Mouse (Mus musculus) c-Kit-positive CD71-negative TER-119-negative erythroid progenitor cells, embryonic 14.5 days (primary cell): ENCODE measurements around the gene Trp53rkb.

Experiments
- DNase-seq: peaks from one replicate; pipeline ENCODE4 v3.0.0-alpha.2; 2013; ENCODE audit warnings: low read depth

Gene Trp53rkb

DNA sequence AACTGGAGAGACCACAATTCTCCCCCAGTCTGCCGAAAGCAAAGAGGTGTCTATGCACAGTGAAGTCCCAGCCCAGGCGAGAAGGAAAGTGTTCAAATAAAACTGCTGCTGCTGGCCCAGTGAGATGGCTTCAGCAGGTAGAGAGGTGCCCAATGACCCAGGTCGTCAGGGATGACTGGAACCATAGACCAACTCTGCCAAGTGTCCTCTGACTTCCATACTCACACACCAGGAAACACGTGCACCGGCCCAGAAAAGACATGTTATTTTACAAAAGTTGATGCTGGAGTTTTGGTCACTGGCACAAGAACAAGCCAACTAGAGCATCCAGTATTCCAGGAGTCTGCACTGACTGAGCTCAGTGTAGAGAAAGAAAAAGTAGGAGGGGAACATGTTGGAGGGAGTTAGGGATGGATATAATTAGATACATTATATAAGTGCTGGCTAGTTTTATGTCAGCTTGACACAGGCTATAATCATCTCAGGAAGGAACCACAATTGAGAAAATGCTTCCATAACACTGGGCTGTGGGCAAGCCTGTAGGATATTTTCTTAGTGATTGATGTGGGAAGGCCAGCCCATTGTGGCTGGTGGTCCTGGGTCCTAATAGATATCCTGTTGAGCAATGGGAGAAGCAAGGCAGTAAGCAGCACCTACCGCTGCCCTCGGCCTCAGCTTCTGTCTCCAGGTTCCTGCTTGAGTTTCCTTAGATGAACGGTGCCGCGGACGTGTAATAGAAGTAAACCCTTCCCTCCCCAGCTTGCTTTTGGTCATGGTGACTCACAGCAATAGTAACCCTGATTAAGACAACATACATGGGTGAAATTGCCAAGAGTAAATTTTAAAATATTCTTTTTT is 7.5 kb downstream of the Trp53rkb start:
- no peak for DNase-seq

DNA sequence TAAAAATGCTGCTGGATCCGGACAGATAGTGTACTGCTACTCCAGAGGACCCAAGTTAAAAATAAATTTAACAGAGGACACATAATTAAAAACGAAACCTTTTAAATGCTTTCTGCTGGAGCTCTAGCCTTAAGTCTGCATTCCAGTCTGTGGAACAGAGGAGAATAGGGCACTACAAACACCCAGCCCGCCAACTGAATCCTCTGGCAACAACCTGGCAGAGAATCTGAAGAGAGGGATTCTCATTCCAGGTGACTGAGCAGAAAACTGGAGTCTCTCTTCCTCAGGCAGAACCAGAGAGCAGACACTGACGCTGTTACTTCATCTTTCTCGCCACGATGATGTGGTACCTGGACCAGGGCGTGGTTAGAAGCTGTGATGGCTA is 8.1 kb downstream of the Trp53rkb start:
- DNase-seq: no peak

DNA sequence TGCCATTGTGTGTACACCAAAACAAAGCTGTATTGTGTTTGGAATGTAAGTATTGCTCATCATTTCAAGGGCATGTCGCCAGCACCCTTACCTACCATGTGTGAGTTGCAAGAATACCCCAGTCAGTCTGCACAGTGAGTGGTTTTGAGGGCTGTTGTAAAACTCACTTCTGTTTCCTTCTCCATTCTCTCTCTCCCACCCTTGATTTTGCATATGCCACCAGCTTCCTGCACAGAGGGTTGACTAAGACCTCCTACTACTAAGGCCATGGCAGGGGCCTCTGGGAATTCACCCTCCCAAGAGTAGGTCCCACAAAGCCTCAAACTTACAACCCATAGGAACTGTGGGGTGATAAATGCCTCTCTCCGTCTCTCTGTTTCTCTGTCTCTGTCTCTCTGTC is 9.1 kb downstream of the Trp53rkb start:
- no peak for DNase-seq

DNA sequence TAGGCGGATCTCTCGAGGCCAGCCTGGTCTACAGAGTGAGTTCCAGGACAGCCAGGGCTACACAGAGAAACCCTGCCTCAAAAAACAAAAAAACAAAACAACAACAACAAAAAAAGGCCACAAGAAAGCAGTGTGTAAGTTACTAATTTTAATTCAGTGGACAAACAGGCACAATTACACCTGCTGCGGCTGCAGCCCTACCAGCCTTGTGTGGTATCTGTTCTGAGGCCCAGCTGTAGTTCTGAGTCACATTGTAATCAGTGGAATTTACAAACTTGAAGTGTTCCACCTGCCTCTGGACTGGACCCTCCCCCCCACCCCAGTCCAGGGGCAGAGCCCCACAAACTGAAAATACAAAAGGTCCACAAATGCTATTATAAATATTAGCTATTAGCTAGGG is 11.0 kb downstream of the Trp53rkb start:
- DNase-seq: no peak

- peak; percentile 81 for DNase-seq
Observed at GRCm38 (mm10) chr2:166805250-166806172, 13.2 kb downstream of the Trp53rkb start, which contains the start of gene Arfgef2. Gene Arfgef2, plus strand, starts transcription at chr2:166805588.

DNA sequence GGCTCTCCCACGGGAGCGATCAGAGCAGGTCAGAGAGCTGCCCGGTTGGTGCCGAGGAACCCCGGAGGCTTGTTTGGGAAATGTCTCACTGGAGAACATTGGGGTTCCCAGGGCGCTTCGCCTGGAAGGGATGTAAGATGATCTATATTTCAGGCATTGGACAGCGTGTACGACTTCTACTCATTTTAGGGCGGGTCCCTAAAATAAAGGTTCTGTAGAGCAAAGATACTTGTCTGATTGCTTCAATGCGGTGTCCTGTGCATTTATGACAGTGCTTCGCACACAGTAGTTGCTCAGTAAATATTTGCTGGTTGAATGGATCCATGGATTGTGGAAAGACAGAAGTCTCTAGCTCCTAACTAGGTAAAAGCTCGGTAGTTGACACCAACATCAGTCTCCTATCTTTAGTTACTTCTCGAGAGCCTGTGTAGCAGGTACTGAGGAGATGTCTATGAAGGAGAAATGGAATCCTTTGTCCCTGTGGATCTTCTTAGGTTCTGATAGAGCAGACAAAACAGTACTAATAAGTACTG is 13.9 kb downstream of the Trp53rkb start:
- no peak for DNase-seq

GRCm38 (mm10) chr2:166806813-166807212 is 14.5 kb downstream of the Trp53rkb start:
- no peak for DNase-seq

DNA sequence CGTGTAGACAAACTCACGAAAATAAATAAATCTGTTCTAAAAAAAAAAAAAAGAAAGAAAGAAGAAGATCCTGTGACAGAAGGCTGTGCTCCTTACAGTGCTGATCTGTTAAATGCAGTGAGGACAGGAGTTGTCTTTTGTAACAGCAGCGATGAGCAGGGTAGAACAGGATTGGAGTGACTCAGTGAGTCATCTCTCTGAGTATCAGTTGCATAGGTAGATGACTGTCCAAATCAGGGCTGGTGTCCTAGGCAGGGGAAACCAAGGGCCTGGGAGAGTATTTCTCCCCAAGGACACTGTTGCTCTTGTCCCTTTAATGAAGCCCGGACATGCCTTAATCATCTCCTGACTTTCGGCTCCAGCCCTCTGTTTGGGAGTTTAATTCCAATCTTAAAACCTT is 17.2 kb downstream of the Trp53rkb start:
- DNase-seq: no peak

- DNase-seq: no peak
Observed at GRCm38 (mm10) chr2:166810821-166811220, 18.5 kb downstream of the Trp53rkb start.

GRCm38 (mm10) chr2:166818463-166819143 is 26.3 kb downstream of the Trp53rkb start:
- no peak for DNase-seq

DNA sequence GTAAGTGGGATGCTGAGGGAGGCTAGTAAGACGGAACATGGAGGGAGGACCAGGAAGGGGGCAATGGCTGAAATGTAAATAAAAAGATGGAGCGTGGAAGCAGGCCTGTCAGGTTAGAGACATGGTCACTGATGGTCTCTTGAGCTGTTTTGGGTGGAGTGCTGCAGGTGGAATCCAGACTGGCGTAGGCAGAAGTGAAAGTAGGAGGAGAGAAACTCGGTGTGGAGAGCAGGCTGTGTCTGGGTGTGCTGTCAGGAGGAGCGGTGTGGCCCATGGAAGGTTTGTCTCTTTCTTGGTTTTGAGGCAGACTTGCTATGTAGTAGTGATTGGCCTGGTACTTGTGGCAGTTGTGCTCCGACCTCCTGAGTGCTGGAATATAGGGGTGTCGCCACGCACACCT is 27.5 kb downstream of the Trp53rkb start:
- DNase-seq: no peak

DNA sequence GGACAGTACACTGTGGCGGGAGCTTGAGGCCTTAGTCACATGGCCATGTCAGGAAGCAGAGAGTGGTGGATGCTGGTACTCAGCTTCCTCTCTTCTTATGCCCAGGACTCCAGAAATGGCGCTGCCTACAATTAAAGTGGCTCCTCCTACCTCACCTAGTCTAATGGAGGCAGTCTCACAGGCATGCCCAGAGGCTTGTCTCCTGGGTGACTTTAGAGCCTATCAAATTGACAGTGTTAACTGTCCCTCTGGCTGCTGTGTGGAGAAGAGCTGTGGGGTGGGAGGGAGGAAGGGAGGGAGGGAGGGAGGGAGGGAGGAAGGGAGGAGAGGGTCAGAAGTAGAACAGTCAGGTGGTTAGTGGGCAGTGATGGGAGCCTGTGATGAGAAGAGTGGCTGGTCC is 28.5 kb downstream of the Trp53rkb start:
- DNase-seq: no peak

DNA sequence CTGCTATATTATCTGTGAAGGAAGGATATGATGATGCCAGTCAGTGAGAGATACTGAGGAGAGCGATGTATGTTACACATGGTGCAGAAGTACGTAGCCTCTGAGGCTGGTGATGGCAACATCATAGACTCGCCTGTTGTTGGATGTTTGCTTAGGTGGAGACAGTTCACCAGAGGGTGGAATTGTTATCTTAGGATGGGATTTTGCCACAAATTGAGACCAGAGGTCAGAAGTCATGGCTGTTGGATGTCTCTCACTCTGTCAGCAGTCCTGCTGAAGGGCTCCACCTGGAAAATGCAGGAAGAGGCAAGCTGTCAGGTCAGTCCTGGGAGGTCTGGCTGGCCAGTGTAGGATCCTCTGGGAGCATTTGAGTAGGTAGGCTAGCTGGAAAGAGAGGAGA is 29.1 kb downstream of the Trp53rkb start:
- no peak for DNase-seq

GRCm38 (mm10) chr2:166822119-166822826 is 29.9 kb downstream of the Trp53rkb start:
- no peak for DNase-seq

GRCm38 (mm10) chr2:166822901-166823300 is 30.6 kb downstream of the Trp53rkb start:
- no peak for DNase-seq

DNA sequence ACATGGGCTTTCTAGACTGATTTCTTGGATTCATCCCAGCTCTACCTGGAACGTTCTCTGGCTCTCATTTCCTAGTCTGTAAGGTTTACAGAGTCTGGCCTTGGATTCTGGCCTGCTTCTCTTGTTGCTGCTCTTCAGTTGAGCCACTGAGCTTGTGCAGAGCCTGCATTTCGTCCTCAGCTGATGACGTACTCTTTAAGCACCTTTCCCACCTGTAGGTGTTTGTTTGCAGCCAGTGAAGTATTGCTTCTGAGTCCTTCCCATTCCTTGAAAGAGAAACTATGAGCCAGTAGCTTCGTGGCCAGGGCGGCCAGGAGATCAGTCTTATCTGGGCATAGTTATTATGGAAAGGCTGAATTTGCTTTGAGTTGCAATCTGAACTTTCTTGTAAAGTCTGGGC is 32.1 kb downstream of the Trp53rkb start:
- DNase-seq: no peak

DNA sequence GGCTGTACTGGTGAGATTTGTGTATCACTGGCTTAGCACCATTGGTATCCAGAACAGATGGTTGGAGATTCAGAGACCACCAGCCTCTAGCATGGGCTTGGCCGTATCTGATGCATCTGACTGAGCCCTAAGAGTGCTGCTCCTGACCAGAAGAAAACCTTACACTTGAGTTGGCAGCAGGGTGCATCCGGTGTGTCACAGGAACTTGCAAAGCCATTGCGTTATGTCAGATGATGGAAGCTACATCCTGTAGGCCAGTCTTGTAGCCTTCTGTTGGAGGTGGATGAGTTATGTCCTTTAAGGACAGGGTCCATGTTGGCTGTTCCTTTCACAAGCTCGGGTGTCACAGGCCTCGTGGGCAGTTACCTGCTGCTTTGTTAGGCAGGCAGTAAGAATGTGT is 32.7 kb downstream of the Trp53rkb start:
- no peak for DNase-seq

DNA sequence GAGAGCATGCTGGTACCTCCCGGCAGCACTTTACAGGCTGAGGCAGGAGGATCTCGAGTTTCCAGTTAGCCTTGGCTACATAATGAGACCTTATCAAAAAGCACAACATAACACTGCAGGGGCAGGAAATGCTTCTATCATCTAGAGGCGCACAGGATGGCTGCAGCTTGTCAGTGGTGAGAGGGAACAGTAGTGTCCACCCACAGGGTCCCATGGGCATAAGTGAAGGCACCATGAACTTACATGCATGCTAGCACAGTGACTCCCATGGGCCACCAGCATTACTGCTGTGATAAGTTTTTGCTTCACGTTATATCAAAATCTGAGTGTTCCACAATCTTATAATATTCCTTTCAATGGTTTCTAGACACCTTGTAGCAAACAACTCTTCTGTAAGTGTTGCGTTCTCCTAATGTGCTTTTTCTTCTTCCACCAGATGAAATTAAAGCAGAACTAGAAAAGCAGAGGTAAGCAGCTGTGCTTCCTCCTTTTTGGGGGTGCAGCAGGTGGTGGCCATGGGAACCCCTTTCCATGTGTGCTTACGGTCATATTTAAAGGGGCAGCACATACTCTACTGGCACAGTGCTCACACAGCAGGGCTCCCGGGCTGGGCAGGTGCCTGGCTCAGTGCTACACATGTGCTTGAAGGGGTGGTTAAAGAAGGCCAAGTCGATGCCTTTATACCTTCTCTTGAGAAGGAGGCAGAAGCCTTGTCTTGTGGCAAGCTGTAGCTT is 34.3 kb downstream of the Trp53rkb start:
- no peak for DNase-seq

DNA sequence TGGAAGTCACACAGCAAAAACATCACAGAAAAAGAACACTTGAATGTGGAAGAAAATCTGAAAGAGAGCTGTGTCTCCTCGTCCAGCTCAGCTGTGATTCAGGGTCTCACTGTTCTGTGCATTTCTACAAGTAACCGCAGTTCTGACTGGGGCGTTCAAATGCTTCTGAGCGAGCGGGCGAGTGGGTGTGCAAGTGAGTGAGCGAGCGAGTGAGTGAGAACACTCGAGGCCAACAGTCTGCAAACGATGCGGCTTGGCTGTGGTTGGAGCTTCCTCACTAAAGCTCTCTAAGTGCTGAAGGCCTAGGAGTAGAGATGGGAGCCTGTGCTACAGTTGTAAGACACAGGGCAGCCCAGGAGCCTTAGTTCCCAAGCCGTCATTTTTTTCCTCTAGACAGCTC is 36.0 kb downstream of the Trp53rkb start:
- no peak for DNase-seq

- DNase-seq: no peak
Observed at GRCm38 (mm10) chr2:166830350-166830749, 38.0 kb downstream of the Trp53rkb start.

GRCm38 (mm10) chr2:166834091-166834490 is 41.8 kb downstream of the Trp53rkb start:
- DNase-seq: no peak
